Mouse (Mus musculus): ENCODE results near the gene Fgf2.

Gene Fgf2

GRCm38 (mm10) chr3:37379201-37379600 is 31.1 kb downstream of the Fgf2 start:
- no peaks in the 10 kb centered on the region for H3K36me3 ChIP-seq (ENCODE audit: control insufficient read depth, insufficient read depth, low read length, poor library complexity, severe bottlenecking)
- no peaks in the 10 kb centered on the region for H3K27me3 ChIP-seq (ENCODE audit: control insufficient read depth, insufficient read depth, low read length, poor library complexity, severe bottlenecking)
- no peak for DNase-seq (ENCODE audit: low read depth, low spot score)

GRCm38 (mm10) chr3:37379930-37380881 is 32.1 kb downstream of the Fgf2 start:
- DNase-seq (ENCODE audit: low read depth, low spot score): no peak
- no peaks in the 10 kb centered on the region for H3K36me3 ChIP-seq (ENCODE audit: control insufficient read depth, insufficient read depth, low read length, poor library complexity, severe bottlenecking)
- H3K27me3 ChIP-seq (ENCODE audit: control insufficient read depth, insufficient read depth, low read length, poor library complexity, severe bottlenecking): no peaks in the 10 kb centered on the region

GRCm38 (mm10) chr3:37381457-37381856 is 33.3 kb downstream of the Fgf2 start:
- Histone ChIP-seq H3K36me3 (ENCODE audit: control insufficient read depth, insufficient read depth, low read length, poor library complexity, severe bottlenecking) (no peaks in the 10 kb centered on the region), H3K27me3 (ENCODE audit: control insufficient read depth, insufficient read depth, low read length, poor library complexity, severe bottlenecking) (no peaks in the 10 kb centered on the region)
- no peak for DNase-seq (ENCODE audit: low read depth, low spot score)

DNA sequence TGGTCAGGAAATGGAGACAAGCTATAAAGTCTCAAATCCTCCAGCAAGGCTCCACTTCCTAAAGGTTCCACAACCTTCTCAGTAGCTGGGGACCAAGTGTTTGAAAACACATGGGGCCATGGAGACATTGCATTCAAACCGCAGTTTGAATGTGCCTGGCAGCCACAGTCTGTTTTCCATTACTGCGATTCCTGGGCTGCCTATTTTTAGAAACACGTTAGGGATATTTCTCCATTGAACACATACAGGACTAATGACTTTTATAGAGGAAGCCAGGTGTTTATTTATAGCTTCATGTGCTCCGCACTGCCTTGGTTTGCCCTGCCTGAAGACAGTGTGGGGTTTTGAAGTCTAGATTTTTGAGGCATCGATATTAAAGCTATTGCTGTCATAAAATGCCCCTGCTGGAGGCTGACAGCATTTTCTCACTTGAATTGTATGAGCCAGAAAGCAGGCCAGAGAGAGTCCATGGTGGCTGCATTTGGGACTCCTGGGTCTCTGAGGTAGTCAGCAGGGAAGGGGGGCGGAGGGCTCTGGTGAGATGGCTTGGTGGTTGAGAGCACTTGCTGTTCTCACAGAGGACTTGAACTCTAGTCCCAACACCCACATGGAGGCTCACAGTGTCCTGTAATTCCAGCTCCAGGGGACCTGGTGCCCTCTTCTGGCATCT is 35.1 kb downstream of the Fgf2 start:
- no peak for DNase-seq (ENCODE audit: low read depth, low spot score)
- no peaks in the 10 kb centered on the region for H3K27me3 ChIP-seq (ENCODE audit: control insufficient read depth, insufficient read depth, low read length, poor library complexity, severe bottlenecking)
- no peaks in the 10 kb centered on the region for H3K36me3 ChIP-seq (ENCODE audit: control insufficient read depth, insufficient read depth, low read length, poor library complexity, severe bottlenecking)

DNA sequence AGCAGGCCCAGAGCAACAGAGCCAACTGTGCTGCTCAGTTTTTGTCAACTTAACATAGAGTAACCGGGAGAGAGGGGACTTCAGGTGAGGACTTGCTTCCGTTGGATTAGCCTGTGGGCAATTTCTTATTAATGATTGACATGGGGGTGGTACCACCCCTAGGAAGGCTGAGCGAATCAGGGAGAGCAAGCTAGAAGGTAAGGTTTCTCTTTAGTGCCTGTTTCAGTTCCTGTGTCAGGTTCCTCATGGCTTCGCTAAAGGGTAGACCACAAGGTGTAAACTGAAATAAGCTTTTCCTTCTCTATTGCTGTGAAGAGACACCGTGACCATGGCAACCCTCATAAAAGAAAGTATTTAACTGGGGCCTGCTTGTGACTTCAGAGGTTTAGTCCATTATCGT is 39.2 kb downstream of the Fgf2 start:
- Histone ChIP-seq H3K36me3 (ENCODE audit: control insufficient read depth, insufficient read depth, low read length, poor library complexity, severe bottlenecking) (no peaks in the 10 kb centered on the region), H3K27me3 (ENCODE audit: control insufficient read depth, insufficient read depth, low read length, poor library complexity, severe bottlenecking) (no peaks in the 10 kb centered on the region)
- peak; percentile 19 for DNase-seq (ENCODE audit: low read depth, low spot score)

- H3K36me3 ChIP-seq (ENCODE audit: control insufficient read depth, insufficient read depth, low read length, poor library complexity, severe bottlenecking): no peaks in the 10 kb centered on the region
- H3K27me3 ChIP-seq (ENCODE audit: control insufficient read depth, insufficient read depth, low read length, poor library complexity, severe bottlenecking): no peaks in the 10 kb centered on the region
- no peak for DNase-seq (ENCODE audit: low read depth, low spot score)
Measured at GRCm38 (mm10) chr3:37396930-37397608, 48.9 kb downstream of the Fgf2 start.

DNA sequence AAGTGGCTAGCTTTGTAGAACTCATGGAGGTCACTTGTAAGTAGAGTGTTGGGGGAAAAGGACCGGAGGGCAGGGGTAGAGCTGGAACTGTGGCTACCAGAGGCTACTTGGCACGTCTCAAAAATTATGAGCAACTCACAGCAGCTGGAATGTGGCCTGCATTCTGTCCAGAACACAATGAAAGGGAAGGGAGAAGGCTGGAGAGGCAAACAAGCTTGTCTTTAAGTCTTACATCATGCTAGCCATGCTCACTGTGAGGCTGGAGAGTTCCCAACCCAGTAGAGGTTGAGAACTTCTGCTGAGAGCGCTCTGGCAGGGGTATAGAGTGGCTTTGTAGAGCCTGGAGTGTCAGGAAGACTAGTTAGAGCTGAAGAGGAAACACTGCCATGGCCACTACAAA is 49.5 kb downstream of the Fgf2 start:
- H3K36me3 ChIP-seq (ENCODE audit: control insufficient read depth, insufficient read depth, low read length, poor library complexity, severe bottlenecking): no peaks in the 10 kb centered on the region
- no peaks in the 10 kb centered on the region for H3K27me3 ChIP-seq (ENCODE audit: control insufficient read depth, insufficient read depth, low read length, poor library complexity, severe bottlenecking)
- no peak for DNase-seq (ENCODE audit: low read depth, low spot score)

DNA sequence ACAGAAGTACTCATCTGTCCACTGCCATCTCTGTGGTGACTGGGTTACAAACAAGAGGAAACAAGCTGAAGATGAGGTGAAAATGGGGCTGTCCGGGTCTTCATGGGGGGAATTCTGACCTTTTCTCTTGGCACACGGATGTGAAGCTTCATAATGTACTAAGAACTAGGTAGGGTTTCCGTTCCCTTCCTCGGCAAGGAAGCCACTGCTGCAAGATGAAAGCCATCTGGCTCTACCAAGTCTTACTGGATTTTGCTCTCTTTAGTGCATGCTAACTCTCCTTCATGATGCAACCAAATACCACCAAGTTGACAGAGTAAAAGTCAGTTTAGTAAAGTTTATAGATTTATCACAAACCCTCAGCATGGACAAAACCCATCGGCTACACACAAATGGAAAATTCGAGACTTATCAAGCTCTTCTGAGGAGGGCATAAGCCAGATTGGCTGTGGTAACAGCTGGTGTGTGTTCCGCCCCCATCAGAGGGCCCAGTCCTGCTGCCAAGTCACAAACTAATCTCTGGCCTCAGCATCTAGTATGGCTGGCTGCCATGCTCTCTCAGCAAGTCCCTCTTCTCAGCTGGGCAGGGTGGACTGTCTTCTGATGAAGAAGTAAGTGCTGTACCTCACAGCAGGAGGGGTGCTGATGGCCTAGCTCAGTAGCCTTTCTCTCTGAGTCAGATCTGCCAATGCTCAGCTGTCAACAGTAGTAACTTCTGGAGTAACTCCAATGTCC is 50.7 kb downstream of the Fgf2 start:
- Histone ChIP-seq H3K27me3 (ENCODE audit: control insufficient read depth, insufficient read depth, low read length, poor library complexity, severe bottlenecking) (no peaks in the 10 kb centered on the region), H3K36me3 (ENCODE audit: control insufficient read depth, insufficient read depth, low read length, poor library complexity, severe bottlenecking) (no peaks in the 10 kb centered on the region)
- no peak for DNase-seq (ENCODE audit: low read depth, low spot score)

DNA sequence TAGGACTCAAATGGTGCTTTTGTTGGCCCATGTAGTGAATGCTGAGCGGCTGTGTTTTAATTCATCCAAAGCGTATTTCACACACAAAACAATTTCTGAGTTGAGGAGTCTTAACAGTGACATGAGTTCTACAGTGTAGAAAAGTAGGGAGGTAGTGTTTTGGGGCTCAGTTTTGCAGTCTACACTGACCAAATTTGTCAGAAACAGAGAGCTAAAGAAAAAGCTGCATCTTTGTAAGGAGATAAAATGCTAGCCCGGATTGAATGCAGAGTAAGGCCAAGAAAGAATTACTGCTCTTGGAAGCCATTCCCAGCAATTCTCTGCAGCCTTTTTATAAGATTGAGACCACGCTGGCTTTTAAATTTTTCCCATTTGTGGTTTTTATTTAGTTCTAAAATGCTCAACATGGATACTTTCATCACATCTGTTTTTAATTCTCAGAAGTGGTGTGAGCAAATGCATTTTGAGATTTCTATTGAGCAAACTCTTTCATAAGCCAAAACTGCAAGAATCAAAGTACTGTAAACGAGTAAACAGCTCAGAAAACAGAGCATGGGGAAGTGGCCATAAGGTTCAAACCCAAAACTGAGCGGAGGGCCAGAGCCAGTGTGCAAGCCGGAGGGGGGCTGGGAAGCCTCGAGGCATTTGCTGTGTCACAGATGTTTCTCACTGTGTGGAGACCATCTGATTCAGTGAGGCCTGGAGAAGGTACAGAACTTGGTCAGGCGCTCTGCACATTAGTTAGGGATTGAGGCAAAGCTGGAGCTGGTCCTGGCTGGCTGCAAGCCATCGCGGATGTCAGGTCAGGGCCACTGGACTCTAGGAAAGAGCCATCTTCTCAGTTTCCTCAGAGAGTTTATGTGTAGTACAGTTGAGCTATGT is 53.8 kb downstream of the Fgf2 start:
- peaks cover 2% of the 10 kb centered on the region; the same call in 1 of the 2 replicates for H3K36me3 ChIP-seq (ENCODE audit: control insufficient read depth, insufficient read depth, low read length, poor library complexity, severe bottlenecking)
- DNase-seq (ENCODE audit: low read depth, low spot score): no peak
- no peaks in the 10 kb centered on the region for H3K27me3 ChIP-seq (ENCODE audit: control insufficient read depth, insufficient read depth, low read length, poor library complexity, severe bottlenecking)

- no peak for DNase-seq (ENCODE audit: low read depth, low spot score)
- H3K36me3 ChIP-seq (ENCODE audit: control insufficient read depth, insufficient read depth, low read length, poor library complexity, severe bottlenecking): peaks cover 4% of the 10 kb centered on the region
- H3K27me3 ChIP-seq (ENCODE audit: control insufficient read depth, insufficient read depth, low read length, poor library complexity, severe bottlenecking): no peaks in the 10 kb centered on the region
Measured at GRCm38 (mm10) chr3:37407598-37407997, 59.5 kb downstream of the Fgf2 start.

DNA sequence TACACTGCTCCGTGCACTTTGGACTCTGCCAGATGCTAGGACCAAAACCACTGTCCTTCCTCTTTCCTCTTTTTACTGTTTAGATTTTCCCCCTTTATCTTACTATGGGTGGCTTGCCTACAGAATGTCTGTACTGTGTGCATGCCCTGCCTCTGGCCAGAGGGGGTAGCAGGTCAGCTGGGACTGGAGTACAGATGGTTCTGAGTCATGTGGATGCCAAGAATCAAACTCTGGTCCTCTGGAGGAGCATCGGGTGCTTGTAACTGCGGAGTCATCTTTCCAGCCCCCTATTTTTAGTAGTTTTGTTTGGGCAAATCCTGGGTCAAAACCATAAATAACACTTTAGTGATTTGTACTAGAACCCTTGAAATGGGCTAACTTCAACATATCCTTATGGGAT is 65.3 kb downstream of the Fgf2 start:
- H3K27me3 ChIP-seq (ENCODE audit: control insufficient read depth, insufficient read depth, low read length, poor library complexity, severe bottlenecking): no peaks in the 10 kb centered on the region
- no peak for DNase-seq (ENCODE audit: low read depth, low spot score)
- peaks cover 2% of the 10 kb centered on the region; the same call in 1 of the 2 replicates for H3K36me3 ChIP-seq (ENCODE audit: control insufficient read depth, insufficient read depth, low read length, poor library complexity, severe bottlenecking)

DNA sequence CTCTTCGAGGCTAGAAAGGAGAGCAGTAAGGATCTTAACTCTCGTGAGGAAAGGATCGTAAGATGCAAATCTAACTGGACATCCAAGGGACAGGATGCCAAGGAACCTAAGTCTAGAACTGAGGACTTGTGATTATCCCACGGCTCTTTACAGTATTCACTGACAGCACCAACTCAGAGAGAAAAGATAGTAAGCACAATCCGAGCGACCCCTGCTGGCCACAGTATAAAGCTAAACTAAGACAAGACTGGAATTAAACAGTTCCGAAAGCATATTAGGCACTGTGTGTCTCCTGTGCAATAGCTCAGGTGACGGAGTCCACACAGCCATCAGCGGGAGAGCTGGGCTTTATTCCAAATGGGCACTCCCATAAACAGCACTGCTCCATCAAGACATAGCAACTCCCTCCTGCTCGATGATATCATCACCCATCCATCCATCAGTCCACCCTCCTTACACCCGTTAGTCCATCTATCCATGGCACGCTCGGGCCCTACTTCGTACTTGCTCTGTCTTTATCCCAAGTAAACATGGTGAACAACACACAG is 66.3 kb downstream of the Fgf2 start:
- H3K36me3 ChIP-seq (ENCODE audit: control insufficient read depth, insufficient read depth, low read length, poor library complexity, severe bottlenecking): peaks cover 2% of the 10 kb centered on the region; the same call in 1 of the 2 replicates
- DNase-seq (ENCODE audit: low read depth, low spot score): peak; percentile 77
- H3K27me3 ChIP-seq (ENCODE audit: control insufficient read depth, insufficient read depth, low read length, poor library complexity, severe bottlenecking): no peaks in the 10 kb centered on the region

- DNase-seq (ENCODE audit: low read depth, low spot score): peak; percentile 5
- Histone ChIP-seq H3K27me3 (ENCODE audit: control insufficient read depth, insufficient read depth, low read length, poor library complexity, severe bottlenecking) (no peaks in the 10 kb centered on the region), H3K36me3 (ENCODE audit: control insufficient read depth, insufficient read depth, low read length, poor library complexity, severe bottlenecking) (no peaks in the 10 kb centered on the region)
Measured at GRCm38 (mm10) chr3:37418341-37418740, 70.2 kb downstream of the Fgf2 start.

Data from splenic B cell, adult 2 months (primary cell).